Mouse (Mus musculus): ENCODE measurements at regions not wholly inside any gene's neighbourhood (a gene's known extent, or its start where the extent isn't known, plus 50 kb on each side); places are given as distances from the start of the nearest gene placed in this dataset.

GRCm38 (mm10) chr13:34576392-34576791 lies 76.9 kb downstream of the Pxdc1 start:
- DNase-seq (ENCODE audit: low read depth) = no peak

DNA sequence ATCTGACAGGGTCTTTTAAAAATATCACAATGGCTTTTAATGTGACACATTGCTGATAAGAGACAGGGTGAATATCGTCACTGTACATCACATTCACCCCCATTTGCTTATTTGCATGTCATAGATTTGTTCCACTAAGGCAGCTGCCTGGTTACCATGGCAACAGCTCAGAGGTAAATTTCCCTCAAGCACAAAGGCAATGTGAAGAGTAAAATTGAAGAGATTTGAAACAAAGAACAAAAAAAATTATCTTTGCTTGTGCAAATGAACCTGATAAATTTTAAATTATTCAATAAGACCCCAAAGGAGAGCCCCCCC lies 77.3 kb downstream of the Pxdc1 start:
- DNase-seq (ENCODE audit: low read depth) = peak; percentile 1

DNA sequence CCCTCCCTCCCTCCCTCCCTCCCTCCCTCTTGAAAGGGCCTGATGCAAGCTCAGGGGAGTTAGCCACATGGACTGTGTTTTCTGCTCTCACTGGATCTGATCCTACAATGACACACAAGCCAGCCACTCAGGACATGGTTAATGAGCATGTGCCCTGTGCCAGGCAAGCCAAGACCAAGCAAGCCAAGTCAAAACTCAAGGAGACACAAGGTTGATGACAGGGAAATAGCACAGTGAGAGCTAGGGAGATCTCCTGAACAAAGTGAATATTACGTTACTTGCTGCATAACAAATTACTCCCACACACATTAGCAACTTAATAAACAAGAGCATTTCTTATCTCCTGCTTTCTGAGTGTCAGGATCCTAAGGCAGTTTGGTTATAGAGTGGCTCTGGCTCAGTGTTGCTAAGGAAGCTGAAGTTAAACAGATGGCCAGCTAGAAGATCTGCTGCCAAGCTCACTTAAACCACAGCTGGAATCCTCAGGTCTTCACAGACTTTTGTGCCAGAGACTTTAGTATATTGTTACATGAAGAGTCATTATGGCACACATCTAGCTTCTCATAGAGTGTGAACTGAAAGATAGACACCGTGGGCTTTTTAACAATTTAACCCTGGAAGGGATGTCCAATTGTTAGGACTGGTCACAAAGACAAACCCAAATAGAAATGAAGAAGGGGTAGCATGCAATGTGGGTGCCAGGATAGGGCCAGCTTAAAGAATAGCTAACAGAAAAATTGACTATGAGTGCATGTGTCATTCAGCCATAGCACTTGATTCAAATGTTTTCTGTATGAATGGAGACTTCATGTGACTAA lies 77.9 kb downstream of the Pxdc1 start:
- no peak for DNase-seq (ENCODE audit: low read depth)

DNA sequence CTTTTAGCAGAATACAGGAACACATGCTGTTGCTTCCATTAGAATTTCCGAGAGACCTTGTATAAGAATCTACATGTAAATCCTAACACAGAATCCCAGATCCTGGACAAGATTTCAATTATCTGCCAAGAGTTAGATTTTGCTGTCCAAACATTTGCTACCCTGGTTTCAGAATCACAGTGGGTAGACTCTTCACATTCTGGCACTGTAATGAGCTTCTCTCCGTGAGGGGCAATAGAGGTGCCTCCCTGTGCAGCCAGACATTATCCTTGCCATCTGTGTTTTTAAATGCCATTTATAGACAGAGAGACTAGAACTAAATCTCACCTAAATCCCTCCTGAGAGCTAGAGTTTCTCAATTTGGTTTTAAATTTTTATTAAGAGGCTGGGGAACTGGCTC lies 84.0 kb downstream of the Pxdc1 start:
- no peak for DNase-seq (ENCODE audit: low read depth)

GRCm38 (mm10) chr13:34566687-34567086 lies 86.6 kb downstream of the Pxdc1 start:
- no peak for DNase-seq (ENCODE audit: low read depth)

DNA sequence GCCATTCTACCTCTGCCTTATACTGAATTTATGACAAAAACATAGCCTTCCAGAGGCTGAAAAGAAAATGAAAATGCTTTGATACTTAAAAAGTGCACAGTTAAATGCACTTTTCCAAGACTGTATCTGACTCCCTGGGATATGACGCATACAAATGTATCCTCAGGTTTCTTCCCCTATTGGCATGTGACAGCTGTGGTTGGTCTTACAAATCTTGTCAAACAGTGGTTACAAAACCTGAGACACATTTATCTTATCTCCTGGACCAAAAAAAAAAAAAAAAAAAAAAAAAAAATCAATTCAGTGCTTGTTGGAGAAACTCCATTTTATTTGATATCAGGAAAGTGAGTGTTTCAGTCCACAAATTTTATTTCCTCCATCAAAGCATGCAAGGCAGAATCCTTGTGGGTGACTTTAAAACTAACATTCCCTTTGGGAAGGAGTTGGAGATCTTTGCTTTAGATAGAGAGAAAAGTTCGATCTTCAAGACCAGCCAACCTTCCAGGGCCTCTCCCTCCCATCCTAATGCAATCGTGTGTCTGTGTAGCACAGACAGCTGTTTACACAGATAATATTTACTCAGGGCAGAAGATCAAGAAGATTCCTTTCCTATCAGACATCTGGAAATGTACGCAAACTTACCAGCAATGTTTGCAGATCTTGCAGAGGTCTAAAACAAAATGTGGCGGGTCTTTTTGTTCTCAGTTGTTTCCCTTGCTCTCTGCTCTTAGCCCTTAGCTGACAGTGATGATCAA lies 103.0 kb downstream of the Pxdc1 start:
- DNase-seq (ENCODE audit: low read depth) = no peak

- DNase-seq (ENCODE audit: low read depth) = no peak
These were observed 112.6 kb downstream of the Pxdc1 start for GRCm38 (mm10) chr13:34540646-34541045.

DNA sequence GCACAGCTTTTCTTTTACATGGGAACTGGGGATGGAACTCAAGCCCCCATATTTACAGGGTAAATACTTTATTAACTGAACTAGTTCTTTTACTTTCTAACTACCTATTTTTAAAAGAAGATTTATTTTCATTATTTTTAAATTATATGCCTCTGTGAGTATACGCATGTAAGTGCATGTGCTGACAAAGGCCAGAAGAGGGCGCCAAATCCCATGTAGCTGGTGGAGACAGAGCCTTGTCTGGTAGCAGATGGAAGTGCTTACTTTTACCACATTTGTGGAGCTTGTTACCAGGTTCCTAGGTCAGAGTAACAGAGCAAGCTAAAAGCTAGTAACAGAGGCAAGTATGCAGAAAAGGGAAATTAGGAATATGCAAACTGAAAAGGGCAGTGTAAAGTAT lies 119.4 kb downstream of the Pxdc1 start:
- peak; percentile 6 for DNase-seq (ENCODE audit: low read depth)

DNA sequence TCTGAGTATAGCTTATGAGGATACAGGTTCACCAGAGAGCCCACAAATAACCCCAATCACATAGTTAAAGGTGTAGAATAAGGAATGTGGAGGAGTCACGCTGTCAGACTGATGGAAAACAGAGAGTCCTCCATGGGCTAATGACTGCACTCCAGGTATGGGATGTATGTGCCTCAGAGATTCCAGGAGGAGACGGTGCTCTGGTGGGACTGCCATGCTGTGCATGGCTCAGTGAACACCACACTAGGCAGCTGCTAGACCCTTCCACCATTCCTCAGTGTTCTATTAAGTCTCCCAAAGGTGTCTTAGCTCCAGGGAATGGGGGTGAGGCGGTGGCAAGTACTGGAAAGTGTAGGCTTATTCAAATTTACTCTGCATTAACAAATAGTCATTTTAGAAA lies 142.0 kb downstream of the Pxdc1 start:
- no peak for DNase-seq (ENCODE audit: low read depth)

DNA sequence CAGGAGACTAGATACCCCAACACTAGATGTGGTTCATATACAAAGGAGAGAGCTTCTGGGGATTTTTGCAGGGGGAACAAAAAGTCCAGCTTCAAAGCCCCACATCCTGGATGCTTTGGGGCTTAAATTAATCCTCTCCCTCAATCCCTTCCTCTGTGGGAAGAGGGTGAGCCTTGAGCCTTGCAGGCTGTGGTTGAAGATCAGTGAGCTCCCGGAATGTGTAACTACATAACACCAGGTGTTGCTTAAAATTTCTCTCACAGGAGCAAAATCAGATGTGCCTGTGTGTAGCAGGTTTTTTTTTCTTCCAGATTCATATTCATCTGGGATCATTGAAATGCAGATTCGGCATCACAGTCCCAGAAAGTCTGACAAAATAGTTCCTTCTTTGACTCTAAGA lies 146.1 kb downstream of the Pxdc1 start:
- no peak for DNase-seq (ENCODE audit: low read depth)

DNA sequence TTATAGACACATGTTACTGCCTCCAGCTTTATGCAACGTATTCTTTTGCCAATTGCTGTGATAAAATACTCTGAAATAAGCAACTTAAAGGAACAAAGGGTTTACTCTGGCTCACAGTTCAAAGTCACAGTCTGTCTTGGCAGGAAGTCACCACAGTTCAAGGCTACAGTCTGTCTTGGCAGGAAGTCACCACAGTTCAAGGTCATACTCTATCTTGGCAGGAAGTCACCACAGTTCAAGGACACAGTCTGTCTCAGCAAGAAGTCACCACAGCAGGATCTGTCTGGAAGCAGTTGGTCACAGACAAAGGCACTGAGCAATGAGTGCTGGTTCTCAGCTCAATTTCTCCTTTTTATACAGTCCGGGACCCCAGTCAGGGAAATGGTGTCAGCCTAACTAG lies 147.4 kb downstream of the Pxdc1 start:
- no peak for DNase-seq (ENCODE audit: low read depth)

- no peak for DNase-seq (ENCODE audit: low read depth)
These were observed 148.4 kb downstream of the Pxdc1 start for GRCm38 (mm10) chr13:34504879-34505278.

DNA sequence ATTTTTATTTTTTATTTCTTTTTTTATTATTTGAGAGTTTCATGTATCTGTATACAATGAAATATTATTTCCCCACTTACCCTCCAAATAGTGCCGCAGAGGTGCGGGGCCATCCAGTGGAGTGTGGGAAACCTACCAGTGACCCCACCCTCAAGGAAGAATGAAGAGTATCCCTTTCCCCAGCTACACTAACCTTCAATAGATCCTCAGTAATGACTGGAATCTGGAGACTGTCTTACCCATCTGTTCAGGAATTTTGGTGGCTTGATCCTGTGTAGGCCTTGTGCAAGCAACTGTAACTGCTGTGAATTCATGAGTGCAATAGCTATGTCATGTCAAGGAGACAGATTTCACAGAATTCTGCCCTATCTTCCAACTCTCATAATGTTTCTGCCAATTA lies 153.9 kb upstream of the Slc22a23 start:
- no peak for DNase-seq (ENCODE audit: low read depth)

GRCm38 (mm10) chr13:34497667-34498066 lies 152.7 kb upstream of the Slc22a23 start:
- DNase-seq (ENCODE audit: low read depth) = no peak

DNA sequence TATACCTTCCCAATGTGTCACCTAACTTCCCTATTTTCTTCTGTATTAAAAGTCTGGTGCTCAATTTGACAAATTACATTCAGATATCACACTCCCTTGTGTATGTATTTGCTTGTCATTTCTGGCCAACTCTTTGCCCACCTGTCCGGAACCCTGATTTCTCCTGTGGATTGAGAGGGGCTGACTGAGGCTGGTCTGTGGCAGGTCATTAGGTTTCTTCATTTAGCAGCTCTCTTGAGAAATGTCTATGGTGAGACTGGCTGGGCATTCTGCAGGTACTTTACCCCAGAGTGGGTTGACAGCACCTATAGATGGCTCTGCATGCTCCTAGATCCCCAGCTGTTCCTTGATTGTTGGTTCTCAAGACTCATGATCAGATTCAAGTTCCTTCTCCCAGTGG lies 139.8 kb upstream of the Slc22a23 start:
- no peak for DNase-seq (ENCODE audit: low read depth)

DNA sequence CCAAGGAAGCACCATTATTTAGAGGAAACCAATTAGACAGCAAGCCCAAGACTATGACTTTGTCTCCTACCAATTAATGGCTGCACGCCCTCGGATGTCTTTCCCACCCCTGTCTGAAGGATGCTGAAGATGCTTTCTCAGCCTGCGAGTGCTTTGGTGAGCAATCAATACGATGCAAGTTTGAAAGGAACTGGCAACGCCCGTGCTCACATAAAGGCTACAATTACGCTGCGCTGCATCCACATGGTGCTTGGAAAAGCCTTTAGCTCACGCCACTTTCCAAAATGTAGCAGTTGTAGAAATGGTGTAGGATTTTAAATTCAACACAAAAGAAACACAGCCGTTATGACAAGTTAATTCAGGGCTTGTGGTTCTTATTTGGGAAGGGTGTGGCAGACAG lies 136.5 kb upstream of the Slc22a23 start:
- no peak for DNase-seq (ENCODE audit: low read depth)

- DNase-seq (ENCODE audit: low read depth) = peak; percentile 1
These were observed 125.4 kb upstream of the Slc22a23 start for GRCm38 (mm10) chr13:34470410-34470809.

GRCm38 (mm10) chr13:34469568-34469967 lies 124.6 kb upstream of the Slc22a23 start:
- no peak for DNase-seq (ENCODE audit: low read depth)

DNA sequence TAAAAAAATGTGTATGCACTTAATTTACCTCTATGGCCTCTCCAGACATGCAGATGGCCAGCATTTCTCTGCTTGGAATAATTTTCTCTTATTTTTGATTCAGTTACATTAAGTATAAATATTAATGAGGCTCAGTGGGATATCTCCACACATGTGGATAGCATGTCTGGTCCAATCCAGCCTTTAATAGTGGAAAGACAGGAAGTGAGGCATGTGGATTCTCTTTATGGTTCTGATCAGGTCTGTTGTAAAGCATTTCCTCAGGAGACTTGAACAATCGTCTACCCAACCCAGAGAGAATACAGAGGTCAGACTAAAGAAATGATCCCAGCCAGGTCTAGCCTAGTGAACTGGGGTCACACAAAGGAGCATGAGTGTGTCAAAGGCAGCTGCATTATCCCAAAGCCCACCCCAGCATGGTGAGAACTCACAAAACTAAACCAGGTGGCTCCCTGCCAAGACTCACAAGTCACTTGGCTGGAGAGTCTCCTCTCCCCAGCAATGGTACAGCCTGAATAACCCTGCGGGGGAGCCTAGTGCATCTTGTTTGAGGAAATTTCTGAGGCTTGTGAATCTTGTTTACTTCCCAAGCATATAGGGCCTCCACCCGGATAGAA lies 123.3 kb upstream of the Slc22a23 start:
- DNase-seq (ENCODE audit: low read depth) = no peak

- DNase-seq (ENCODE audit: low read depth) = no peak
These were observed 121.0 kb upstream of the Slc22a23 start for GRCm38 (mm10) chr13:34465862-34466430.

DNA sequence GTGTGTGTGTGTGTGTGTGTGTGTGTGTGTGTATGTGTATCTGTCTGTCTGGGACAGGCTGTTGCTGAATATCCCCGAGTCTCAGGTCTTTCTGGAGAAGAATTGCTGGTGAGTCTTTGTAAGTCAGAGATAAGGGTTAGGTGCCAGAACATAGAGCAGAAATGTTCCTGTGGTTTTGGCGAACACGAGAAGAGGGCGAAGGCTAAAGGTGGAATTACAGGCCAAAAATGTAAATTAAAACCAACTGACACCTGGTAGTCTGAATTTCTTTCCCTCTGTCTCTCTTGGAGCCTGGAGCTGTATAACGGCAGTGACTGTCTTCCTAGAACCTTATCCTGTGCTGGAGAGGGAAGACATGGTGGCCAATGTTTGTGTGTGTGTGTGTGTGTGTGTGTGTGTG lies 120.5 kb upstream of the Slc22a23 start:
- no peak for DNase-seq (ENCODE audit: low read depth)

DNA sequence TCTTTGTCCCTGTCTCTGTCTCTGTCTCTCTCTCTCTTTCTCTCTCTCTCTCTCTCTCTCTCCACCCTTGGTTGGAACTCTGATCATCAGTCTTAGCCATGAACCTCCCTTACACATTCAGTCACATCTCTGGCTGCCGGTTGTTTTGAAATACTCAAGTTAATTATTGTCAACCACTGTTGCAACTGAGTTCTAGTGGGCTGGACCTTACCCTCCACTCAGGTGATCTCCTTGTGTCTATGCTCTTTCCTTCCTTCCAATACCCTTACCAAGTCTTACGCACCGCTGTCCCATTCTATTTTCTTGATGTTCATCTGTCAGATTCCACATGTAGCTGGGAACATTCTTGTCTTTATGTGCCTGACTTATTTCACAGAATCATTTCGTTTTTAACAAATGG lies 119.2 kb upstream of the Slc22a23 start:
- DNase-seq (ENCODE audit: low read depth) = no peak
